Comparison of ENCODE assay signal across 8 mouse cellular contexts in the genomic region with DNA sequence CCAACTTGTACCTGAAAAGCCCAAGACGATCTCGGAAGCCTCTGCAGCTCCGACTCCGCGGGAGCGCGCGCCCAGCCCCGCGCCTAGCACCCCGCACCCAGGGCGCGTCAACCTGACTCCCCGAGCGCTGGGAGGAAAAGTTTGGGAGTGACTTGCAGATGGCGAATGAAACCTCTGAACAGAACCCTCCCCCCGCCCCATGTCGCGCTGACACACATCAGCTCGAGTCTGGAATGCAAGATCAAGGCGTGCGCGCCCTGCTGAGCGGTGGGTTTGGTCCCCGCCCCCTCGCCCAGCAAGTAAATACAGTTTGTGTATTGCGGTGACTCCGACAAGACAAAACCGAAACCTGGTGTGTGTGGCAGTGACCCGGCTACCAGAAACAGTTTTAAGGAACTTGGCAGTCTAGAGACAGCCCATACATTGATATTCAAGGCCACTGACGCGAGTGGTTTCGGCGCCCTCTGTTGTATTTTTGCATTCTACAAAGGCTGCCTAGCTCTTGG. TPM values are rescaled to one million over a fixed set of nuclear protein-coding genes. Genes with fewer than 3 reads are reported as not detected.
DNase-seq lines count a peak whose midpoint lies in the region; ATAC-seq and TF ChIP-seq lines count a peak whose summit lies in the region.

Gene Chst15, minus strand, starts transcription at position 193 of the 506 bp plus-strand sequence.

- peak within 1 kb of the TSS; percentile 100 for H3K4me2 ChIP-seq in heart, embryonic 12.5 days
- peak within 1 kb of the TSS; percentile 98 for H3K4me2 ChIP-seq in kidney, embryonic 16.5 days (replicated peaks; ENCODE audit: low read depth, low read length)
- H3K4me2 ChIP-seq in midbrain, postnatal 0 days (ENCODE audit: low read depth, low read length, poor library complexity, severe bottlenecking): peak within 1 kb of the TSS; percentile 93

- under 1% methylated on average over 34 of the region's 34 CpGs for WGBS in heart, embryonic 12.5 days
- WGBS in kidney, embryonic 16.5 days: under 1% methylated on average over 34 of the region's 34 CpGs
- 2% methylated on average over 34 of the region's 34 CpGs for WGBS in liver, adult 2 months
- under 1% methylated on average over 29 of the region's 34 CpGs for WGBS in midbrain, postnatal 0 days

- no peaks in the 10 kb centered on the region for H3K9me3 ChIP-seq in heart, embryonic 12.5 days (replicated peaks)
- H3K9me3 ChIP-seq in kidney, embryonic 16.5 days (ENCODE audit: low read length): no peaks in the 10 kb centered on the region
- no peaks in the 10 kb centered on the region for H3K9me3 ChIP-seq in midbrain, postnatal 0 days (ENCODE audit: low read length)

- H3K27ac ChIP-seq in heart, embryonic 12.5 days (ENCODE audit: poor library complexity, severe bottlenecking): peak within 1 kb of the TSS; percentile 32; the same call in 1 of the 2 replicates
- H3K27ac ChIP-seq in kidney, embryonic 16.5 days (ENCODE audit: low read length): peak within 1 kb of the TSS; percentile 81
- peak within 1 kb of the TSS; percentile 89 for H3K27ac ChIP-seq in liver, adult 2 months (replicated peaks; ENCODE audit: insufficient read depth, low read depth, low read length)
- H3K27ac ChIP-seq in midbrain, postnatal 0 days (ENCODE audit: low read depth, low read length): peak within 1 kb of the TSS; percentile 76

- H3K4me3 ChIP-seq in heart, embryonic 12.5 days: peak within 1 kb of the TSS; percentile 81
- H3K4me3 ChIP-seq in kidney, embryonic 16.5 days (ENCODE audit: low read length): peak within 1 kb of the TSS; percentile 78
- peak within 1 kb of the TSS; percentile 85 for H3K4me3 ChIP-seq in liver, adult 2 months (ENCODE audit: insufficient read depth, low read depth, low read length)
- peak within 1 kb of the TSS; percentile 83 for H3K4me3 ChIP-seq in midbrain, postnatal 0 days (ENCODE audit: low read depth, low read length)

- ATAC-seq in heart, embryonic 12.5 days (ENCODE audit: insufficient number of reproducible peaks, low FRiP score): 0 out of 2 replicates have a peak, but pooled peaks have one; percentile 23
- peak; percentile 64 for ATAC-seq in kidney, embryonic 16.5 days (ENCODE audit: low FRiP score, low TSS enrichment)
- ATAC-seq in midbrain, postnatal 0 days (ENCODE audit: low FRiP score): peak; percentile 57

- no peaks in the 10 kb centered on the region; the same call in 1 of the 2 replicates for H3K79me2 ChIP-seq in liver, adult 2 months (ENCODE audit: control insufficient read depth, insufficient read depth, low read length)

- H3K4me1 ChIP-seq in heart, embryonic 12.5 days (replicated peaks): peaks cover 18% of the 10 kb centered on the region
- peaks cover 16% of the 10 kb centered on the region for H3K4me1 ChIP-seq in kidney, embryonic 16.5 days (ENCODE audit: insufficient read depth, low read length)
- no peaks in the 10 kb centered on the region for H3K4me1 ChIP-seq in liver, adult 2 months (ENCODE audit: control insufficient read depth, insufficient read depth, low read length)
- H3K4me1 ChIP-seq in midbrain, postnatal 0 days (ENCODE audit: insufficient read depth, low read length): peaks cover 4% of the 10 kb centered on the region; the same call in 1 of the 2 replicates

- H3K36me3 ChIP-seq in heart, embryonic 12.5 days: no peaks in the 10 kb centered on the region
- H3K36me3 ChIP-seq in kidney, embryonic 16.5 days (ENCODE audit: insufficient read depth, low read length): no peaks in the 10 kb centered on the region
- H3K36me3 ChIP-seq in liver, adult 2 months (ENCODE audit: control insufficient read depth, insufficient read depth, low read length): no peaks in the 10 kb centered on the region
- no peaks in the 10 kb centered on the region for H3K36me3 ChIP-seq in midbrain, postnatal 0 days (ENCODE audit: insufficient read depth, low read length)
- no peaks in the 10 kb centered on the region for H3K36me3 ChIP-seq in splenic B cell, adult 2 months (ENCODE audit: control insufficient read depth, insufficient read depth, low read length, poor library complexity, severe bottlenecking)

- peak within 1 kb of the TSS; percentile 79 for H3K9ac ChIP-seq in heart, embryonic 12.5 days
- peak within 1 kb of the TSS; percentile 86 for H3K9ac ChIP-seq in kidney, embryonic 16.5 days (replicated peaks; ENCODE audit: low read length)
- H3K9ac ChIP-seq in liver, adult 2 months (ENCODE audit: low read depth, low read length): peak within 1 kb of the TSS; percentile 91
- H3K9ac ChIP-seq in midbrain, postnatal 0 days (replicated peaks; ENCODE audit: low read length, poor library complexity, severe bottlenecking): peak within 1 kb of the TSS; percentile 80

- TF ChIP-seq POLR2A in liver, adult 2 months (IDR thresholded peaks at IDR 0.05; ENCODE audit: extremely low read depth, insufficient read depth, low read length): 0 out of 2 replicates have a peak, but pooled peaks have one; percentile 36

- TF ChIP-seq CTCF in liver, adult 2 months (IDR thresholded peaks at IDR 0.05; ENCODE audit: low read depth, low read length): no peak
- peak; percentile 25; the same call in 1 of the 2 replicates for TF ChIP-seq CTCF in midbrain, postnatal 0 days (IDR thresholded peaks at IDR 0.05)

- DNase-seq in ovary, adult 18-20 months (ENCODE audit: low spot score): peak; percentile 10
- DNase-seq in ovary, postnatal 10 days (ENCODE audit: low spot score): no peak
- peak; percentile 63 for DNase-seq in embryo, embryonic 11.5 days (ENCODE audit: low read depth, low spot score)
- peak; percentile 36 for DNase-seq in liver, adult 2 months (ENCODE audit: extremely low read depth, low read depth, low spot score)
- peak; percentile 66 for DNase-seq in midbrain, postnatal 0 days (ENCODE audit: low spot score)
- peak; percentile 90 for DNase-seq in splenic B cell, adult 2 months (ENCODE audit: low read depth, low spot score)

- H3K27me3 ChIP-seq in heart, embryonic 12.5 days (replicated peaks): peaks cover 9% of the 10 kb centered on the region; the same call in 1 of the 2 replicates
- H3K27me3 ChIP-seq in kidney, embryonic 16.5 days (ENCODE audit: insufficient read depth, low read length): no peaks in the 10 kb centered on the region
- 0 out of 2 replicates have a peak, but pooled peaks cover 4% of the 10 kb centered on the region for H3K27me3 ChIP-seq in liver, adult 2 months (ENCODE audit: control insufficient read depth, insufficient read depth, low read length)
- no peaks in the 10 kb centered on the region for H3K27me3 ChIP-seq in midbrain, postnatal 0 days (ENCODE audit: insufficient read depth, low read length)
- H3K27me3 ChIP-seq in splenic B cell, adult 2 months (ENCODE audit: control insufficient read depth, insufficient read depth, low read length, poor library complexity, severe bottlenecking): no peaks in the 10 kb centered on the region

RNA-seq across cellular contexts. Expression of gene Chst15, which starts in this region (rescaled TPM):
- polyA plus RNA-seq in heart, embryonic 12.5 days (2016; fragmentation: Nextera tagmentation; extraction: Ambion mirVana): 3.1 and 4.4 TPM in 2 replicates
- 19.7 and 21.0 TPM in 2 replicates for polyA plus RNA-seq in kidney, embryonic 16.5 days (2015; fragmentation: Nextera tagmentation; extraction: Ambion mirVana)
- 6.5 and 10.4 TPM in 2 replicates for total RNA-seq in liver, adult 2 months (2014; rRNA removed)
- 3.0 and 4.3 TPM in 2 replicates for polyA plus RNA-seq in liver, adult 2 months (2012; rRNA removed)
- total RNA-seq in midbrain, postnatal 0 days (2014; rRNA removed): 20.0 and 21.9 TPM in 2 replicates
- 8.4 TPM in 2 replicates for polyA plus RNA-seq in midbrain, postnatal 0 days (2015; fragmentation: Nextera tagmentation; extraction: Ambion mirVana)

Comparison
In these comparisons a context has a peak if more than half of its experiments do, and no peak if none do; other contexts are left out.
1. H3K27ac ChIP-seq: peak in every context shown above with its lines; median percentile 89 in liver, adult 2 months; 81 in kidney, embryonic 16.5 days; 76 in midbrain, postnatal 0 days; 32 in heart, embryonic 12.5 days.